Mouse (Mus musculus) heart, adult 9 months (tissue): Measurements from ENCODE around the gene Olfr805.

Experiments
- DNase-seq, 2 experiments: peaks; one replicate each; pipeline ENCODE4 v3.0.0; 2022; ENCODE audit warnings: low spot score in 2 of 2

The Olfr805 gene

GRCm38 (mm10) chr10:129729275-129729674 lies at the start of gene Olfr805:
Olfr805 (minus strand) TSS chr10:129729375.
- DNase-seq, result no peak

GRCm38 (mm10) chr10:129778123-129778522 lies 48.9 kb upstream of the Olfr805 start:
- no peak for DNase-seq

GRCm38 (mm10) chr10:129774338-129774737 lies 45.2 kb upstream of the Olfr805 start, which contains the start of gene Olfr809:
Olfr809 (plus strand) TSS chr10:129774638.
- DNase-seq, result no peak

GRCm38 (mm10) chr10:129765182-129765581 lies 36.0 kb upstream of the Olfr805 start, which contains the start of gene Olfr808:
Olfr808 (plus strand) TSS chr10:129765482.
- DNase-seq, result no peak

GRCm38 (mm10) chr10:129757693-129758092 lies 28.5 kb upstream of the Olfr805 start, which contains the start of gene Olfr807:
Olfr807 (minus strand) TSS chr10:129757793.
- no peak for DNase-seq

GRCm38 (mm10) chr10:129741821-129742220 lies 12.6 kb upstream of the Olfr805 start, which contains the start of gene Olfr806:
Olfr806 (minus strand) TSS chr10:129741921.
- DNase-seq, result no peak

GRCm38 (mm10) chr10:129702910-129703309 lies 26.3 kb downstream of the Olfr805 start, which contains the start of gene Olfr804:
Olfr804 (plus strand) TSS chr10:129703210.
- DNase-seq, result no peak

- DNase-seq, result no peak
Observed at GRCm38 (mm10) chr10:129694186-129694585, 35.0 kb downstream of the Olfr805 start, which contains the start of gene Olfr803. Olfr803 (minus strand) TSS chr10:129694286.

GRCm38 (mm10) chr10:129688069-129688468 lies 41.1 kb downstream of the Olfr805 start, which contains the start of gene Olfr802:
Olfr802 (minus strand) TSS chr10:129688169.
- DNase-seq, result no peak

GRCm38 (mm10) chr10:129673765-129674164 lies 55.4 kb downstream of the Olfr805 start, which contains the start of gene Olfr801:
Olfr801 (minus strand) TSS chr10:129673865.
- DNase-seq, result no peak
